Mouse (Mus musculus): ENCODE measurements around the gene Racgap1.
A peak's percentile ranks its signal among the peaks of the same experiment; 100 is the strongest.

The Racgap1 gene

DNA sequence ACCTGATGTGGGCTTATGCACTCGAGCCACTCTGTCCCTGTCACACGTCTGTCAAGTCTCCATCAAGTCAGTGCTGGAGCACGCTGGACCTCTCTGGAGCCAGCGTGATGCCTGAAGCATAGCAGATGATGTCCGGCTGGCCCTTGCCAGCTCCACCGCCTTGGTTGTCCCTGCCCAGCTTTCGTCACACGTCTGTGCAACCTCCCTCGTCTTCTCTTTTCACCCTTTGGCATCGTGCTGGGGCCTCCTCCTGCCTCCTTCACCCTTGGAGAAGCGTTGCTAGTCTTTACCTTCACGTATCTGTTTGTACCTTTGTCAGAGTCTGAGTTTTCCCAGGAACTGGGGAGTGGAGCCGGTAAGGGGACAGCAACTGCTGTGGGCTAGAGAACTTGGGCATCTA, 37.2 kb downstream of the Racgap1 start:
- DNase-seq, result no peak

- no peak for DNase-seq
These were observed 39.9 kb downstream of the Racgap1 start for GRCm38 (mm10) chr15:99611563-99611962.

GRCm38 (mm10) chr15:99608382-99609125, 42.9 kb downstream of the Racgap1 start:
- DNase-seq, result no peak

DNA sequence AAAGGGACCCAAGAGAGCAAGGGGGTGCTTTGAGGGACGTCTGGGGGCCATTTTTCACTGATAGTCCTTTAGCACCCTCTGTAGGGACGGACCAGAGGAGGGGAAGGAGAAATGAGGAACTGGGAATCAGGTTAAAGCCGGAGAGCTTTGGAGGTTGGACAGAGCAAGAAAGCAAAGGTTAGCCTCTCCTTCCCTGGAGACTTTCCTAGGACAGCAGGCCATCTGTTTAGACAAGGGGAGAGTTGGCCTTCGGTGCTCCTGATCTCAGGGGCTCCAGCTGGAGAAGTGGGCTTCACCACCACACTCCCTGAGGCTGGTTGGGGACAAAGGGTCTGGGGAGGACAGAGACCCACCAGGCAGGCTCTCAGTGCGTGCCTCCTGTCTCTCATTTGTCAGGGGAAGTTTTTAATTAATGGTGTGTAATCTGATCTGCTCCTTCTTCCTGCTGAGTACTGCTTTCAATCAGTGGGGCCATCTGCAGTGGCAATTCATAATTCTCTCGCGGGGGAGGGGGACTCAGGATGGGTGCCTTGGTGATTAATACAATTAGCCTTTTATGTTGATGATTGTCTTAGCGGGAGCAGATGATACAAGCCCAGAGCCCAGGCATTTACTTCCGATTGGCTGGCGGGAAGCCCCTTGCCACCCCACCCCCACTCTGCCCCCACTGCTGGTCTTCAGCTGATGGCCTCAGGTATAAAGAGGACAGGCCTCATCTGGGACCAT, 43.9 kb downstream of the Racgap1 start:
- no peak for DNase-seq

GRCm38 (mm10) chr15:99606515-99606914, 44.9 kb downstream of the Racgap1 start:
- DNase-seq, result no peak

DNA sequence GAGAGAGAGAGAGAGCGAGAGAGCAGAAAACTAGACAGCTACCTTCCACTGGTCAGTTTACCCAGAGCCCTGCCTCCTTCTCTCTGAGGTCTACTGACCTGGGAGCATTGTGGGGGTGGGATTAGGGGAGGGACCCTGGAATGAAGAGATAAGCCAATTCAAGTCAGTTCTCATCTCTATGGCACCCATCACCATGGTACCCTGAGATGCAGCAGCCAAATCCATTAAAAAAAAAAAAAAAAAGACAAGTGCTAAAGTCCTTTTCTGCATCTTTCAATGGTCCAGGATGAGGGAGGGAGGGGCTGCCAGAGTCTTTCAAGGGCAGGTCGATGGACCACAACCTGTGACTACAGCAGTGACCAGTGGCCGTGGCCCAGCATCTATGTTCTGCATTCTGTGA, 45.9 kb downstream of the Racgap1 start:
- no peak for DNase-seq

GRCm38 (mm10) chr15:99603216-99603615, 48.2 kb downstream of the Racgap1 start:
- no peak for DNase-seq

DNA sequence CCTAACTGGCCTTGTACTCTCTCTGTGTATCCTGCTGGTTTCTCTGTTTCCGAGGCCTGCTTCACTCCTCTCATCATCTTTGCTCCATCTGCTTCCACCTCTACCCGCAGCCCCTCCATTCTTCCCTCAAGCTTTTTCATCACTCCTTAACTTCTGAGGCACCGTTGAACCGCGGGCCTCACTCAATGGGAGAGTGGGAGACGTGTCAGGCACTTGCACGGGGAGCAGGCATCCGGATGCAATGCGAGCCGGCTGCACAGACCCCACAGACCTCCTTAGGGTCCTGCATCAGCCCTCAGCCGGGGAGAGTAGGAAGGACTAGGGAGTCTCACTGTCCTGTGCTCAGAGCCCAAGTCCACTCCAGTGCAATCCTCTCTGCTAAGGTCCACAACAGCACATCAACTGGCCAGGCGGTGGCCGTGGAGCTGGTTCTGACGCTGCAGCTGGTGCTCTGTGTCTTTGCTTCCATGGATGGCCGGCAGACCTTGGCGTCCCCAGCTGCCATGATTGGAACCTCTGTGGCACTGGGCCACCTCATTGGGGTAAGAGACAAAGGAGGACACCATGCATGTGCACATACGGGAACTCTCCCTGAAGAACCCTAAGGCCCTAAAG, 49.1 kb downstream of the Racgap1 start:
- no peak for DNase-seq

DNA sequence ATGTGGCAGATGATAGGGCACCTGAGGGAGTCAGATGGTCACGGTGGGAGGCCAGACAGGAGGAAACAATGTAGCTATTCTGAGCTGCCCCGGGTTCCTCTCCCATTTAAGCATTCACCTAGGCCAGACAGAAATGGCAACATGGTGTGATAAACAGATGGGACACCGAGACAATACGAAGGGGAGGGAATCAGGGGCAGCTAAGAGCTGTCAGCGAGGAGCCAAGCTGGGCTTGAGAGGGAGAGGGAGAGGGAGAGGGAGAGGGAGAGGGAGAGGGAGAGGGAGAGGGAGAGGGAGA, 49.7 kb downstream of the Racgap1 start:
- no peak for DNase-seq

- DNase-seq, result no peak
These were observed 50.3 kb downstream of the Racgap1 start, which contains the start of gene Aqp6 for GRCm38 (mm10) chr15:99600986-99601822. Gene Aqp6, plus strand, starts transcription at chr15:99601400.

DNA sequence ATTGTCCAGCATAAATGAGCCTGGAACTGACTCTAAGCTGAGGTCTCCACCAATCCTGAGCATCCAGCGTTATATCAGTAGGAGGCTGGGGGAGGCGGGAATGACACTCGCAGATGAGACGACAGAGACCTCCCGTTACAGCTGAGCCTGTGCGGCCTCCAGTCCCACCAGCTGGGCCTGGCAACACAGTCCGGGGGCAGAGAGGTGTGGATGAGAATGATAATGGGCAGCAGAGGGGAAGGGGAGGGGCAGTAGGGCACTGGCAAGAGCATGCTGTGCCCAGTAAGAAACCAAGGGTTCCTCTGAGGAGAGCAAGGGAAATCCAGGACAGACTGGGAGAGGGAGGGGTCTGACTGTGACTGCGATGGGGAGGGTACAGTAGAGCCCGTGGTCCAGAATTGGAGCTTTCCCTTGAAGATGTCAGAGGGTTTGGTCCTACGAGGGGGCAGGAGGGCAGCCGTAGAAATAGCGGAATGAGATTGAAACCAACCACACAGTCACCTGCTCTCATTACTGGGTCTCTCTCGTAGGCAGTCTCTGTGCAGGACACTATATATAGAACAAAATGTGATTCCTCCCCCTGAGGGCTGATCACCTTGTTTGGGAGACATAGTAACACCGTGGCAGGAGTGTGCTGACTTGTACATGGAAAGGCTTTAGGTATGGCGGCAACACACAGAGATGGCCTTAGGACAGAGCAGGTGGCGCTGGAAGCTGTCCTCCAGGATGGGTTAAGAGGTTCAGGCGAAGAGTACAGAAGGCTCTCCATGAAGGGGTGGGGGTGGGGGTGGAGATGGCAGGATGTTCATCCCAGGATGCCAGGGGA, 52.0 kb downstream of the Racgap1 start:
- DNase-seq, result no peak

DNA sequence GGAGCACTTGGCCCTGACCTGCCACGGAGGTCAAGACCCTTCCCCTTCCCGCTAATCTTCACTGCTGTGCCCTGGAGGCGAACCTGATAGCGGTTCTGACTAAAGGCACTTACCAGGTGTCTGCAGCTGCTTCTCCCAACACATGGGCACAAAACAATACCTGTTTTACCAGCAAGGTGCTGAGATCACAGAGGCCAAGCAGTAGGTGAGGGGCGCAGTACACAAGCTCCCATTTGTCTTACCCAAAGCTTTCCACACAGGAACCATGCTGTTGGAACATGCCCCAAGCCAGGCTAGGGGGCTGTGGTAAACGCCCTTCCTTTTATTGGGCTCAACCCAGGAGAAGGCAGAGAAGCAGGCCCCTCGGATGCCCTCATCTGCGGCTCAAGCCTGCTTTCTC, 53.9 kb downstream of the Racgap1 start:
- DNase-seq, result no peak

DNA sequence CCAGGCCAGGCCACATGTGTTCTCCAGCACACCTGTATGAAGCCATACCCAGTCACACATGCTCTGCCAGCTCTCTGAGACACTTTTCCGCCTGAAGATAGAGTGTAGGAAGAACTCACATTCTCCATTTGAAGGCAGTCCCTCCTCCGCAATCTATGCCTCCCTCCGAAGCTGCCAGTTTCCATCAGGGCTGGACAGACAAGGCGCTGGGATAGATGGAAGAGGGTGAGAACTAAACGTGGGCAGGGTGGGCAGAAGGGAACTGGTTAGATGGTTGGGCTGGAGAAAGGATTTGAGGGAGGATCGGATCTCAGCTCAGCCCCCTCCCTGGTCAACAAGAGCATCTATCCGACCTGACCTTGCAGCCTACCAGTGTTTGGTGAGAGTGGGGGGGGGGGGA, 54.6 kb downstream of the Racgap1 start:
- DNase-seq, result no peak

DNA sequence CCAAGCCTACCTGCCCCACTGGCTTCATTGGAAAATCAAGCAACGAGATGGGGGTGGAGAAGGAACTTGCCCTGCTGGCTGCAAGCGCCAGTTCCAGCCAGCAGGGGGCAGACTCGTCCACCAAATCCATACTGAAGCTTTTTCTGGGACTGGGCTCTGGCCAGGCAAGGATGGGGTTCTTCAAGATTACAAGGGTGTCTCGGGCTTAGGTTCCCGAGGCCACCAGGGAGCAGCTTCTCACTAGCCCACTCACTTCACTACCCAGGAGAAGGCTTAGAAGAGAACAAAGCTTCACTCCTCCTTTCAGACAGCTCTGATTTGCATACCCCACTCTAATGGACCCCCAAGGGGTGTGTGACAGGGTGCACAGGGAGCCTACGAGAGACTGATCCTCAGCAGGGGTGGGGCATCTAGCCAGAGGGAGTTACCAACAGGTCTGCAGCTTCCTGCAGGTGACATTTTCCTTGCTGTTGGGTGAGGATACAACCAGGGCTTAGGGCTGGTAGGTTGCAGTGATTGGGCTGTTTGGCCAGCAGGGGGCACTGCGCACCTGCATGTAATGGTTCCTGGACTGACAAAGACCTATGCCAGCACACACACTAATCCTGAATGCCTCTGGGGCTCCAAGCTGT, 55.3 kb downstream of the Racgap1 start:
- peak; percentile 75 to 76 for DNase-seq

GRCm38 (mm10) chr15:99594951-99595350, 56.5 kb downstream of the Racgap1 start:
- no peak for DNase-seq

DNA sequence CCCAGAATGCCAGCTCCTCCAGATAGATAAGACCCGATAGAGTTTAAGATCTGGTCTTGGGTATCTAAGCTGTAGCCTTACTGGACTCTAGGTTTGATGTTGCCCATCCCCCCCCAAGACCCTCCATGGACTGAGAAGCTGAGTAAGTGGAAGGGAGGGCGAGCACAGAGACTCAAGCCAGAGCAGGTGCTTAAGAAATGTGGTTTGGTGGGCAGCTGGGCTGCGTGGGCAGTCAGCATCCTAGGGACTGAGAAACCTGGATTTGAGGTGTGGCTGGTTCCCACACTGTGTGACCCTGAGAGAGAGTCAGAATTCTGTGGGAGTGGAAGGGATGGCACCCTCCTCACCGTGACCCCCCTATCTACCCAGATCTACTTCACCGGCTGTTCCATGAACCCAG, 58.6 kb downstream of the Racgap1 start:
- DNase-seq, result no peak

DNA sequence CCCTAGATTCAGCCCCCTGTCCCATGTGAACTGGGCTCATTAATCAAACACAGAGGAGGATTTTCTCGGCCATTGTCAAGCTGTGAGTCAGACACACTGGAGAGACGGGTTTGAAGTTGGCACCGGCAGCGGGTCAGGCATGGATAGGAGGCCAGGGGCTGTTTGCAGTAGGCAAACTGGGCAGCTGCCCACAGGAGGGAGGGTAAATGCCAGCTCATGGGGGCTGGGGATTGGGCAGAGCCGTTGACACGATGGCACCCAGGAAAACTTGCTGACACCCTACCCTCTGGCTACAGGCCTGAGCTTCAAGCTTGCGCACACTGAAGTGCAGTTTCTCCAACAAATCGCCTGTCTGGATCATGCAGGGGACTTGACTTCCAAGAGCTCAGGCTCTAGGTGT, 59.3 kb downstream of the Racgap1 start:
- DNase-seq, result no peak

DNA sequence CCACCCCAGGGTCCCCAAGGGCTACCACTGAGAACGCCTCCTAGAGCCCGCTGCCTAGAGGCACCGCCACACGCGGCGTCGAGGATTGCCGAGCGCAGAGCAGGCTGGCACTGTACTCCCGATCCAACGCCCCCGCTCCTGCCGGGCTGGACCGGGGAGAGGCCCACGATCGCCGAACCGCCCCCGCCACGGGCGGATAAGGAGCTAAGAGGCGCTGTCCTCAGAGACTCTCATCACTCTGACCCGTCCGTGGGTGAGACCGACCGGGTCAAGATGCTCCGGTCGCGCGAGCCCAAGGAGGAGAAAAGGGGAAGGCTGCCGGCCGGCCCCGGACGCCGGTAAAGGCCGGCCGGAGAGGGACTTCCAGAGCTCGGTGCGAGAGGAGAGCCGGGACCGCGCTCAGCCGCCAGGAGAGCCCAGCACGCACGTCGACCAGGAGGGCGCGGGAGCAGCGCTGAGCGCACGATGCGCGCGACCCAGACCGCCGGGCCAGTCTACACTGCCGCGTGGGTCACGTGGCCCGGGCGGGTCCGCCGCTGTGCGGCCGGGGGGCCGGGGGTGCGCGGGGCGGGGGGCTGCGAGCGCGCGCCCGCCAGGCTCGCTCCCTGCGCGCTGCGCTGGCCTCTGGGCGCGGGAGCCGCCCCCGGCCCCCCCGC, 60.9 kb downstream of the Racgap1 start, which contains the start of gene Aqp5:
TSS of gene Aqp5 (plus strand) at position 354 of the 656 bp plus-strand sequence.
- DNase-seq, result no peak

DNA sequence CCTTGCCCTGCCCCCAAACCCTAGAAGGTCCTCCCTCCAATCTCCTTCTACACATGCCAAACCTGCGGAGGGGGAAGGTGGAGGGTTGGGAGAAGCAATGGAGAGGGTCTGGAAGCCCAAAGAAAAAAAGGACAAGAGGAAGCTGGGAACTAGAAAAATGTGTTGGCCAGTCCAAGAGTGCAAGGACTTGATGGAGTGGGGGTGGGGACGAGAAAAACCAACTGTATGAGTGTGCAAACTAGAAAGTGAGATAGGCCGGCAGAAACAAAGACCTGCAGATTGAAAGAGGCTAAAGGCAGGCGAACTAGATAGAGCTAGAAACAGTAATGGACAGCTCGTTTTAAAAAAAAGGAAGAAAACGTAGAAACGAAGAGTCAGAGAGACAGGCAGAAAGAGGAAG, 61.8 kb downstream of the Racgap1 start:
- no peak for DNase-seq

- DNase-seq, result no peak
These were observed 62.2 kb downstream of the Racgap1 start for GRCm38 (mm10) chr15:99589237-99589636.

- DNase-seq, result no peak
These were observed 64.9 kb downstream of the Racgap1 start for GRCm38 (mm10) chr15:99586525-99586924.

All from B cell, adult 2 months (primary cell).